Mouse (Mus musculus) left cerebral cortex, adult 18-20 months (tissue): Measurements from ENCODE around the gene Hoxb1. TPM values are rescaled to one million over a fixed set of nuclear protein-coding genes. Genes with fewer than 3 reads are reported as not detected.

Source experiments
- DNase-seq, 2 experiments: peaks; one replicate each; pipeline ENCODE4 v3.0.0; 2021 to 2022; ENCODE audit warnings: low spot score in 2 of 2, mixed read lengths in 1 of 2
- microRNA-seq, 2 experiments: library from miRNA; unstranded; fragments of <30 nt; microRNA quantifications; one replicate each; pipeline ENCODE4 v1.2.0; 2021
- total RNA-seq, 2 experiments: library from RNA; stranded (reverse); gene quantifications; 2 replicates each; pipeline ENCODE4 v1.2.3; 2021

The Hoxb1 gene
- total RNA-seq, 2 experiments from 2014 or later, result not detected

DNA sequence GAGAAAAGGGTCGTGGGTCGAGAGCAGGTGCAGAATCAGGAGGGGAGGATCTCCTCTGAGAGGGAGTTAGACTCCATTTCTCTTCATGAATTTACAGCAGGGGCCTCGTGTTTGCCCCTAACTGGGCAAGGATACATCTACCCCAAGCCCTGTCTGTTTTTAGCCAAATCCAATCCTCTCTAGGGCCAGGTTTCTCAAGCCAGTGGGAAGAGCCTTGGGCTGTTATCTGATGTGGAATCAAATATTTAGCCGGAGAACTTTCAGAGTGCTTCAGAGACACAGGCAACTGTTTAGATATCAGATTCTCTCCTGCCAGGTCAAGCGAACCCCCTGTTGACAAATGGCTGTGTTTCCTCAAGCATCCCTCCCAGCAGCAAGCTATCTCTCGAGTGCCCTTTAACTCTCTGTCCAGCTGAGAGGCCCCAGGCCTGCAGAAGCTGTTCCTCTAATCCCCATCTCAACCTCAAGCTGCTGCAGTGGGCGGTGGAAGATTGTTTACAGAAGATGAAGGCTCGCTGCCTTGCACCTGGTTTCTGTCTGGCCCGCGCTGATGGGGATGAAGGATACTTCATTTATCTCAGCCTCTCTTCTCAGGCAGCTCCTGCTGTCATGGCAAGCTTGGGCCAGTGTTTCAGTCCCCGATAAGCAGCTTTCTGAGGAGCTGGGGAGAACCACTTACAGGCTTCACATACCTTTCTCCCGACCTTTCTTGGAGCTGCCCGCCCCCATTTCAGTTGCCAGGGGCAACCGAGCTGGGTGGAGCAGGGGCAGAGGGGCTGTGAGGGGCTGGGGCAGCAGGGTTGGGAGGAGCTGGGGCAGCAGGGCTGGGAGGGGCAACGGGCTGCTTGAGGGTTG is 31.4 kb downstream of the Hoxb1 start:
- DNase-seq, result no peak

DNA sequence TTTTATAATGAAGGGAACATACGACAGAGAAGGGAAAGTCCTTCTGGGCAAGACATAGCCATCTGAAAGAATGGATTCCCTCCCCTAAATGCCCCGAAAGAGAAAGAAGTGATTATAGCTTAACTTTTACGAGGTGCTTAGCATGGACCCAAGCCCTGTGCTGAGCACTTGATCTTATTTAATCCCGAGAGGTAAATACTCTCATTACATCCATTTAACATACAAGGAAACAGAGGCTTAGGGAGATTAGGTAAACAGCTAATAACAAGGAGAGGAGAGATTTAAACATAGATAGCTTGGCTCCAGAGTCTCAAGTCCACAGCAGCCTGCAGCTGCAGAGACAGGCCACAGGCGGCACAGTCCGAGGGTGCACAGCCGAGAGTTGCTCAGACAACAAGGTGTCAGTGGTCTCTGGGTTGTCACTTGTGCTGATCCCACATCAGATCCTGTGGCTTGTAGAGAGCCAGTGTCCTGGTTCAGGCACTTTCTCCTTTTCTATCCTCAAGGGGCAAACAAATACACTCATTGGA is 32.3 kb downstream of the Hoxb1 start:
- DNase-seq, result no peak

DNA sequence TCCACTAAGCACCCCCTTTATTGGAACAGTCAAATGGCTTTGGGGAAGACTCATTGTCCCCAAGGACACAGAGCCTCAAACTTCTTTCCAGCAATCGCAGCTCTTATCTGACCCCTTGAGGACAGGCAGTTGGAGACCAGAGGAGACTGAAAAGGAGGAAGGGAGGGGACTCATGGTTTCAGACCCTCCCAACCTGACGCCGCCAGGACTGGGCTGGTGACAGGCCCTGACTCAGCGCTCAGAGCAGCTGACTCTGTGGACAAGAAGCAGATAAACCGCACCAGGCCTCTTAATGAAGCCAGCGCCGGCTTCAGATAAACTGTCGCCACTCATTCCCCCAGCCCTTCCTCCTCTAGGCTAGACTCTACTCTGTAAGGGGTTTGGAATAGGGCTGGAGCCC is 34.4 kb downstream of the Hoxb1 start:
- no peak for DNase-seq

DNA sequence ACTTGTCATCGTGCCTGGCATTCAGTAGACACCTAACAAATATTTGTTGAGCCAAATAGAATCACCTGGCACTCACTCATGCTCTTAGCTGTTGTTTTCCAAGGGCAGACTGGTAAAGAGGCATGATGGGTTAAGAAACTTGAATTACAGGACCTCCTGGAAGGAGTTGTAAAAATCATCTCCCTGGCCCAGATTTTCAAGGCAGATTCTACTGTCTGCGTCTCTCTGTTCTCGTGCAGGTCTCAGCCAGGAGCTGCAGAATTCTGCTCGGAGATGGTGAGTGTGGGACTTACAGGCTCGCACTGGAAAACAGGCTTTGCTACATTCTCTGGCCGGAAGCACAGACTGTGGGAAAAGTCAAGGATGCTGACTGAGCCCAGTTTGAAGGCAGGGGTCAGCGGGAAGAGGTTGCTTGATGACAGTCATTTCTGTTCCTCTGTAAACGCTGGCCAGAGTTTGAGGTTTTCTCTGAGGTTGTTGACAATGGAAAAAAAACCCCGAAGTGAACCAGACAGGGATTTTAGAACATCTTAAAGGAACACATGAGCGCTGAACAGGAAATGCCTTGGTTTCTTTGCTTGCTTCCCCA is 38.6 kb downstream of the Hoxb1 start:
- no peak for DNase-seq

DNA sequence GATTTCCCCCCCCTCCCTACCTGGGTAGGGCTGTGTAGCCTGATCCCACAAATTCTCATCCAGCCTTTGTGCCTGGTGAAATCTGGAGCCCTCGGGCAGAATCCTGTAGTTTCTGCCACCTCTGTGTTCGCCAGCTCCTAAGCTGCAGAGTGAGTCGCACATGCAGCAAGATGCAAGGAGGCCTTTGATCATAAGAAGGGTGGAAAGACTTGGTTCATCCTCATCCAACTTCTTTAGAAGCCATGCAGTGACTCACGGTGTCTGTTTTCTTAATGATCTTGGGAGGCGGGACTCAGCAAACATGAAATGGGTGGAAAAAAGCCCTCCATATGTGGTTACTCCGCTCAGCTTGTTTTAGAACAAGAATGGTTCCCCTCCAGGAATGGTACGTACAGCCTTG is 39.3 kb downstream of the Hoxb1 start:
- no peak for DNase-seq

DNA sequence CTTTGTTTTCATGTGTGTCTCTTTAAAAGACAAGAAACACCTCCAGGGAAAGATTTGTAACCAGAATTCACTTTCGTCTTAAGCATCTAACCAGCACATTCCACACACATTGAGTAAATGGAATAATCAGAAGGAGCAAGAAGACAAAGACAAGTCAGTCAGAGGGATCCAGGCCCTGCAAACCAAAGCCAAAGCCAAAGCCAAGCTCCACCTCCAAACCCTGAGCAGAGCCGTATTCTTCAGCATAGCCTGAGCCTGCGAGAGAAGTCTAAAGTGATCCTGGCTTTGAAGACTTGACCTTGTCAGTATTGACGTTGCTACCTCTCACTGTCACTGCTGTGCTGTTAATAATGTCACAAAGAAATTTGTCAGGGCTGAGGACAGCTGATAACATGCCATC is 40.0 kb downstream of the Hoxb1 start:
- no peak for DNase-seq

DNA sequence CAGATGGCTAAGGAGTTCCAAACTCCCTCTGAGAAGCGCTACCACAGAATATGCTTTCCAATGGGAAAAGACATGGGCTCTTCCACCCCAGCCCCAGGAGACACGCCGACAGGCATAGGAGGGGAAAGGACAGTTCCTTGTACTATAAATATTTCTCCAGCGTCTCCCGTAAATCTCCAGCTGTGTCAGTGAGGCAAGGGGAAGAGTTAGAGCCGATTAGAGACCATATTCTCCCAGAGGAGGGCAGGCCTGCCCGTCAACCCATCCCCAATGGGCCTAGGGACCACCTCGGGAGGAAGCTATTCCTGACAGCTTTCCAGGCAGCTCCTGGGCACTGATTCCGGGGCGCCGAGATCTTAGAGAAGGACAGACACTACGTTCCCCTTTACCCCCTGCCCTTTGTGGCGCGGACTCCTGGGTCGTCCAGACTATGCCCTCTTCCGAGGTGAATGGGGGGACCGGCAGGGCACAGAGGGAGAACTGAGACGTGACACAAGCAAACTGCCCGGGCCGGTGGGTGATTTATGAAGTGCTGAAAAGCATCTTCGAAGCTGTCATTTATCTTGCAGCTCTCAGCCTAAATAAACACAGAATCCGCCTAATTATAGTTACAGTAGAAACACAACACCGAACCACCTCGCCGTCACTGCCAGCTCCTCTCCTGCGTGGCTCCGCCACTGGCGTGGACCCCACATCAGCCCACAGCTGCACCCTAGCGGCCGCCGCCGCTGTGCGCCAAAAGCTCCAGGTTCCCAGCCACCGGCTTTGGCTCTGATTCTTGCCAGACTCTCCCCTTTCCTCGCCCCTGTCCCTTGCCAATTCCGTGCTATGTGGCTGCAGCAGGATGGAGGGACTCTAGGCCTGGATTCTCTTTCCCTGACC is 41.9 kb downstream of the Hoxb1 start:
- DNase-seq, result peak; percentile 13 to 26

DNA sequence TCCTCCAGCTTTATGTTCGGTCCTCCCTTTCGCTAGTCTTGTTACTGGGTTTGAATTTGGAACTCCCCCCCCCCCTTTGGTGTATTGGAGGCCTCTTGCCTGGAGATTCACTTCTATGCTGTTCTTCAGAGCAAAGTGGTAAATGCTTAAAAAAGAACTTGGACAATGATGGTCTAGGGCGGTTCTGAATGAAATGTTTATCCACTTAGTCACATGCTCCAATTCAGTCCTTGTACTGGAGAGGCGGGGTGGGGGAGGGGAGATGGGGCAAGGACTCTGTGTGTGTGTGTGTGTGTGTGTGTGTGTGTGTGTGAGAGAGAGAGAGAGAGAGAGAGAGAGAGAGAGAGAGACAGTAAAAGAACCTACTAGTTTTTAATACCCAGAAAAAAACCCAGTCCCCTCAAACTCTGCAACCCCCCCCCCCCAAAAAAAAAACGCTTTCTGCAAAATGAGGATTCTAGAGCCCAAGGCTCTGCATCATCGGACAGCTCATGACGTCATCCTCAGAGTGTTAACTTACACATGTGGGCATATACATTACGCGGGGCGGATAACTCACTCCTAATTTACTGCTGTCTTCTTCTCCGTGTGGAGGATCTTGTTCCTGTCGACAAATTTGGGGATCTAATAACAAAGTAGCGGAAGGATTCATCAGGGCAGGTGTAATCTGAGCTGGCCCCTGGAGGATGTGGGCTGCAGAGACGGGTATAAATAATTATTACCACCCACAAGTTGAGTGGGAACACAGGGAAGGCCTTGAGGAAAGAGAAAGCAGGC is 42.9 kb downstream of the Hoxb1 start:
- no peak for DNase-seq

DNA sequence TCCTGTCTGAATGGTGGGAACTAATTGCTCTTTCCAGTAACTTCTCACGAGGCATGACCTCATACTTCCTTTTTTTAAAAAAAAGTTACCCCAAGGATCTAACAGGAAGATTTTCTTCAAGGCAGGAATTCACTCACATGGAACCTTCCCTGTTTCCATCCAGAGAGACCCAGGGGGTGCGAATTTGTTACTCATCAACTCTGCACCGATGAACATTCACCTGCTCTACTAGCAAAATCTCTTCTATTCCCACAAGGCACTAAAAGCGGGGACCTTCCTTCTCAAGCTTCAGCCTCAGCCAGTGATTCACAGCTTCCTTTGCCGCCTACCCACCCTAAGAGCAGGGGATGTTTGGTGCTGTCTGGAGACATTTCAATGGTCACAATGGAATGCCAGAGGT is 45.5 kb downstream of the Hoxb1 start:
- no peak for DNase-seq

DNA sequence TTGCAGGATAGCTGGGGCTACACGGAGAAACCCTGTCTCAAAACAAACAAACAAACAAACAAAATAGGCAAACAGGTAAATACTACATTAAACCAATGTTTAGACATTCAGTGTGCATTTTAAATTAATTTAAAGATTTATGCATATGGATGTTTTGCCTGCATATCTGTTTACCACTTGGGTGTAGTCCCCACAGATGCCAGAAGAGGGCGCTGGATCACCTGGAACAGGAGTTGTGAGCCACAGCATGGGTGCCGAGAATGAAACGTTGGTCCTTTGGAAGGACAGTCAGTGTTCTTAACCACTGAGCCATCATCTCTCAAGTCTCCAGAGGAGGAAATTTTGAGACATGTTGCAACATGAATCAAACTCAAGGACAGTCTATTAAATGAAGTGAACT is 46.4 kb downstream of the Hoxb1 start:
- DNase-seq, result no peak

DNA sequence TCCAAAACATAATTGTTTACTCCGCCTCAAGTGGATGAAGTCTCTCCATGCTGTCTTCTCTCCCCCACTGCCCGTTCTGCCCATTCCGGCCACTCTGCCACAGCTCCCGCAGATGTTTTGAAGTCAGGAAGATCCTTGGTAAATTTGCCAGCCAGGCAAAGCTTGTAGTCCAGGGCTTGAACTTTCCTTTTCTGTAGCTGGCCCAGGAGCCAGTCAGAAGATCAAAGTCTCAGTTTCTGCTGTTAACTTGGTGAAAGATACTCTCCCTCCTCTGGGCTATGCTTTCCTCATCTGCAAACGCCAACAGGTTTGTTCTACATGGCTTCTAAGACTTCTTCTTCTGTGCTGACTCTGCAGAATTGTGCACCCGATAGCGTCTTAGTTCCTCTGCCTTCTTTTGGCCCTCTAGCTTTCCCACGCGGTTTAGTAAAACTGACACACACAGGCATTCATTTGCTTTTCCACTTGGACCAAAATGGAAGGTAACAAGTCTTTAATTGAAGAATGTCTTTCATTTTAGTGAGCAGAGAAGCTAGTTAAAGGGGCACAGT is 47.5 kb downstream of the Hoxb1 start:
- no peak for DNase-seq

DNA sequence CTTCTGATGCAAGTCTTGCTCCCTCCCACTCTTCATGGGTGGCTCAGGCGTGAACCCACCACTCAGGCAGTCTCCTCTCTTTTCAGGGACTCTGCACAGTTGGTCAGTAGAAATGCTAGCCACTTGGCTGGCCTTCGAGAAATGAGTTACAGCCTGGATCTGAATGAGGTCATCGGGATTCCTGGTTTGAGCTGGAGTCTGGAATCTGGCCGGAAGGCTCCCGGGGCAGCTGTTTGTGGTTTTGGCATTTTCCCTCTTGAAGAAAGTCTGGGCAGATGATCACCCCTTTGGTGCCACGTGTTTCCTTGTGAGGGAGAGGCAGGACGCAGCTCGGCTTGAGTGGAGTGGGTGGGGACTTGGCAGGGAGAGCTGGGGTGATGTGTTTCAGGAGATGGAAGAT is 48.0 kb downstream of the Hoxb1 start:
- peak; percentile 19 to 40 for DNase-seq

DNA sequence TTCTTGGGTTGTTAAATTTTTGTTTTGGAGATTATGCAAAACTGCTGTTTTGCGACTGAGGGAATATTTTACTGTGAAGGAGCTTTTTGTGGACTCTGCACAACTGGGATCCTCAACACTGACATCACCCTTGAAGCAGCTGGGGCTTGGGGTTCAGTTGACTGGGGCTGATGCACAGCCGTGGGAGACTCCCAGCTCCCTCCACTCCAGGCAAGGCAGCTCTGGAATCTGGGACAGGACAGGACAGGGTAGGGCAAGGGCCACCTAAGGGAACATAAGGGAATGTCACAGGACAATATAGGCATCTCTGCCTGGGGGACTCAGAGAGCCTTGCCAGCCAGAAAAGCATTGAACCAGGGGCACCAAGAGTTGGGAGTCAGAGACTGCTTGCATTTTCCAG is 48.5 kb downstream of the Hoxb1 start:
- no peak for DNase-seq

Small RNA genes within 50 kb of the gene (microRNA-seq; reads per million reads assigned to microRNA genes)
- gene Mir10a, result 9.2 to 20.1 reads per million in 2 experiments

Other genes starting within 250 kb of the Hoxb1 start
- under 1 TPM in 1 of 2 experiments, not detected in 1; 0.12 TPM for gene Ttll6, start 232.0 kb upstream of the Hoxb1 start, total RNA-seq
- not detected for gene Hoxb13, start 171.4 kb upstream of the Hoxb1 start, total RNA-seq
- not detected for gene Hoxb9, start 94.3 kb upstream of the Hoxb1 start, total RNA-seq
- gene Hoxb8, start 83.8 kb upstream of the Hoxb1 start, total RNA-seq, result not detected
- not detected for gene Hoxb7, start 79.1 kb upstream of the Hoxb1 start, total RNA-seq
- not detected for gene Hoxb6, start 73.3 kb upstream of the Hoxb1 start, total RNA-seq
- gene Hoxb5, start 62.4 kb upstream of the Hoxb1 start, total RNA-seq, result not detected
- not detected for gene Hoxb4, start 47.5 kb upstream of the Hoxb1 start, total RNA-seq
- gene Hoxb3, start 42.4 kb upstream of the Hoxb1 start, total RNA-seq, result not detected
- not detected for gene Hoxb2, start 15.2 kb upstream of the Hoxb1 start, total RNA-seq
- gene Skap1, start 98.8 kb downstream of the Hoxb1 start, total RNA-seq, result 1 to 10 TPM; 1.9 to 2.1 TPM